Mouse (Mus musculus) neural tube, embryonic 13.5 days (tissue): Measurements from ENCODE around the gene Ccdc47. TPM values are rescaled to one million over a fixed set of nuclear protein-coding genes. Genes with fewer than 3 reads are reported as not detected.

ENCODE experiments used
- ATAC-seq: fragments of 200-750 bp; cut with Nextera tagmentation; 2 replicates; pipeline ENCODE4 v1.8.0; 2017; ENCODE audit warnings: low read depth, mild to moderate bottlenecking, moderate TSS enrichment, moderate library complexity
- H3K27ac ChIP-seq: fragments of 300-500 bp; sonication (generic); replicated peaks from 2 replicates; pipeline ENCODE4 v1.5.1; 2015; ENCODE audit warnings: moderate library complexity, mild to moderate bottlenecking, inconsistent platforms
- H3K27me3 ChIP-seq: fragments of 300-500 bp; sonication (generic); 2 replicates; pipeline ENCODE4 v1.6.1; 2015; ENCODE audit warnings: mild to moderate bottlenecking, inconsistent platforms
- H3K36me3 ChIP-seq: fragments of 300-500 bp; sonication (generic); 2 replicates; pipeline ENCODE4 v1.6.1; 2015; ENCODE audit warnings: mild to moderate bottlenecking, inconsistent platforms
- H3K4me1 ChIP-seq: fragments of 300-500 bp; sonication (generic); replicated peaks from 2 replicates; pipeline ENCODE4 v1.6.1; 2015; ENCODE audit warnings: inconsistent platforms
- H3K4me2 ChIP-seq: fragments of 300-500 bp; sonication (generic); 2 replicates; pipeline ENCODE4 v1.6.1; 2015; ENCODE audit warnings: inconsistent platforms, mild to moderate bottlenecking, moderate library complexity
- H3K4me3 ChIP-seq: fragments of 300-500 bp; sonication (generic); 2 replicates; pipeline ENCODE4 v1.5.1; 2015; ENCODE audit warnings: mild to moderate bottlenecking, inconsistent platforms
- H3K9ac ChIP-seq: fragments of 300-500 bp; sonication (generic); 2 replicates; pipeline ENCODE4 v1.6.1; 2015; ENCODE audit warnings: moderate library complexity, mild to moderate bottlenecking, inconsistent platforms
- H3K9me3 ChIP-seq: fragments of 300-500 bp; sonication (generic); 2 replicates; pipeline ENCODE4 v1.6.1; 2016; ENCODE audit warnings: inconsistent platforms
- WGBS: fragments of 180-500 bp; shearing (Covaris S2); methylation state at CpG from one replicate; pipeline ENCODE4 v1.1.7; 2015; 5-methylcytosine and 5-hydroxymethylcytosine counted together
- polyA plus RNA-seq: library from polyadenylated mRNA; unstranded; fragments of >200 nt; fragmentation: Nextera tagmentation; extraction: Ambion mirVana; gene quantifications from 2 replicates; pipeline ENCODE4 v1.2.1, GENCODE M21; 2015

The Ccdc47 gene
- polyA plus RNA-seq, 1 experiment from 2014 or later = 96.7 TPM

DNA sequence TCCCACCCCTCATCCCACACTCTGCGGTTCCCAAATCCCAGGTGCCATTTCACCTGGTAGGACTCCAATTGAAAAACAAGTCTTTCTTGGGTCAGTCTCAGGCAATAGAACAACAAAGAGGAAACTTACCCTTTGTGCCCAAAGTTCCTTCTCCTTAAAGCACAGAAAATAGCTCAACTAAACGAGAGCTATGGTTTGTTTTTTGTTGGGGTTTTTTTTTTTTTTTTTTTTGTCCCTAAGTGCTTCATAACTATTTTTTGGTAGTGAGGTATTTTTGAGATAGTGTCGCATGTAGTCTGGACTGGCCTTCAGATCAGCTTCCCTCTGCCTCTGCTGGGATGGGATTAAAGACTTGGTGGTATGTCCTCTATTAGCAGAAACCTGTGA is 22.0 kb downstream of the Ccdc47 start:
- Histone ChIP-seq H3K36me3 (peaks cover 32% of the 10 kb centered on the region), H3K4me3 (peak overlapping the region; percentile 77), H3K9ac (peak overlapping the region; percentile 70), H3K9me3 (no peaks in the 10 kb centered on the region), H3K4me2 (peak overlapping the region; percentile 75), H3K4me1 (peaks cover 15% of the 10 kb centered on the region), H3K27ac (peak overlapping the region; percentile 89), H3K27me3 (no peaks in the 10 kb centered on the region)
- 40% methylated on average over 3 of the region's 3 CpGs for WGBS
- no peak for ATAC-seq

DNA sequence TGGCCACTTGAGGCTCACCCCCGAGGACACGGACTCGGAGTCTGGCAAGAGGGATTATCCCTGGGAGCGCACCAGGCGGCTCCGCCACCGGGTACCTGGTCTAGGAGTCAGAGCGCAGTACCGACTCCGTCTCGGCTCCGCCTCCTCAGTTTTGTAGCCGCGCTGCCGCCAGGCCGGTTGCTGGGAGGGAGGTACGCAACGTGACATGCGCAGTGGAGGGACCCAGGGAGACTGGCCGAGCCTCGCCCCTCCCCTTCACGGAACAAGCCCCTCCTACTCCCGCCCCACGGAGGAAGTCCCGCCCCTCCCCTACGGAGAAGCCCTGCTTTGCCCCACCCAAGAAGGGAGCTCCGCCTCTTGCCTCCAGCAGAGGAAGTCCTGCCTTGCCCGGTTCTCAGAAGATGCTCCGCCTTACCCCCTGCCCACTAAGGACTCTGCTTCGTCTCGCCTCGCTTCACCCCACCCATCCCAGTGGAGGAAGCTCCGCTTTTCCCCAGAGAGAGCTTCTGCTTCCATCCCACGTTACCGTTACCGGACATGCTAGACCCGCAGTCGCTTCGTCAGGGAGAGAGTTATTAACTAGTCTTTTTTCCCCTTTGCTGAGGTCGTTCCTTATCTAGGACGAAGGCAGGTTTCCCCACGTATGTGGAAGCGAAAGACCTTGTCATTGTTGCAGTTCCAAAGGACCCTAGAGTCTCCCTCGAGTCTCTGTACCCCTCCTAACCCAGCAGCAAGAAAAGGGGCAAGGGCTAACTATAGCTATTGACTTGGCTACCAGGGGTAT is 22.6 kb downstream of the Ccdc47 start:
- Histone ChIP-seq H3K27me3 (no peaks in the 10 kb centered on the region), H3K4me1 (peaks cover 15% of the 10 kb centered on the region), H3K36me3 (peaks cover 27% of the 10 kb centered on the region), H3K4me2 (peak overlapping the region; percentile 75), H3K9ac (peak overlapping the region; percentile 82), H3K27ac (peak overlapping the region; percentile 89), H3K4me3 (peak overlapping the region; percentile 77), H3K9me3 (no peaks in the 10 kb centered on the region)
- WGBS = 0% methylated on average over 44 of the region's 44 CpGs
- peak; percentile 96 for ATAC-seq

DNA sequence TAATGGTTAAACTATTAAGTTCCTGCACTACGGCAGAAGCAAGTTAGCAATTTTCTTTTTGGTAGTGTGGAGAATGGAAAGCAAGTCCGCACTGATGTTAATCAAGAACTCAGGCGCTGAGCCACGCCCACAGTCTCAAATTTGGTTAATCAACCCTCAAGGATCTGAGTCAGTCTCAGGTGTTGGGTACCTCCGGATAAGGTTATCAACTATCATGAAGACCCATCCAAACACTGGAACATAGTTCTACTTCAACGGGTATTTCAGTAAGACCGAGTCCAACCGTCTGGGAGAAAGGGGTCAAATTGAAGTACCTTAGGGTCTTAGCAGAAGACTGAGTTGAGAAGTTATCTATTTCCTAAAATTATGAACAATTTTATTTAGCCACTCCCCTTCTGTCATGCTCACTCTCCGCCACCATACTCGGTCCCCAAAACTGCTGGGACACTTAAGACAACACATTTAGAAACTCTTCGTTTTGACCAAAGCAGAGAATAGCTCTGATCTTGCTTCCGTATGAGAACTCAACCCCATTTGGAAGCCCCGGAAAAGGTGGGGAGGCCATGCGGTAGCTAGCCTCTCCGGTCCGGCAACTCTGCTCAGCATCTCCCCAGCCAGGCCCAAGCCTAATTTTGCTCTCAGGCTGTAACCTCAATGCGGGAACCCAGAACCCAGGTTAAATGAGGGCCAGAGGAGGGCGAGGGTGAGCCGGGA is 23.3 kb downstream of the Ccdc47 start:
- 12% methylated on average over 19 of the region's 19 CpGs for WGBS
- peak overlapping the region; percentile 89 for H3K27ac ChIP-seq
- H3K4me2 ChIP-seq = peak overlapping the region; percentile 75
- H3K4me3 ChIP-seq = peak overlapping the region; percentile 77
- no peaks in the 10 kb centered on the region for H3K27me3 ChIP-seq
- peaks cover 20% of the 10 kb centered on the region for H3K36me3 ChIP-seq
- peak; percentile 10 for ATAC-seq
- peaks cover 15% of the 10 kb centered on the region for H3K4me1 ChIP-seq
- peak overlapping the region; percentile 82 for H3K9ac ChIP-seq
- H3K9me3 ChIP-seq = no peaks in the 10 kb centered on the region

DNA sequence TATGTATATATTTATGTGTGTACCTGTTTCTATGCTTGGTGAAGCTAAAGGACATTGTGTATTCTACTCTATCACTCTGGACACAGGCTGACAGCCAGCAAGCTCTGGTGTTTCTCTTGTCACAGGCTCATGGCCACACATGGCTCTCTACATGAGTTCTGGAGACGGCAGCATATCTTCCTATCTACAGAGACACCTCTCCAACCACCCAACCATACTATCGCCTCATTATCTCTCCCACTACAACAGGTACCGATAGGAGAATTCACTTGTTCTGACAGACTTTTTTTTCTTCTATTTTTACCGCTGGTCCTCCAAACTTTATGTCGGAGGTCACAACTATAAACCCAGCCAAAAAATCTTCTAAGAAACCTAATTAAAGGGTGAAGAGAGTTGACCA is 23.9 kb downstream of the Ccdc47 start:
- H3K4me3 ChIP-seq = peak overlapping the region; percentile 77
- ATAC-seq = no peak

DNA sequence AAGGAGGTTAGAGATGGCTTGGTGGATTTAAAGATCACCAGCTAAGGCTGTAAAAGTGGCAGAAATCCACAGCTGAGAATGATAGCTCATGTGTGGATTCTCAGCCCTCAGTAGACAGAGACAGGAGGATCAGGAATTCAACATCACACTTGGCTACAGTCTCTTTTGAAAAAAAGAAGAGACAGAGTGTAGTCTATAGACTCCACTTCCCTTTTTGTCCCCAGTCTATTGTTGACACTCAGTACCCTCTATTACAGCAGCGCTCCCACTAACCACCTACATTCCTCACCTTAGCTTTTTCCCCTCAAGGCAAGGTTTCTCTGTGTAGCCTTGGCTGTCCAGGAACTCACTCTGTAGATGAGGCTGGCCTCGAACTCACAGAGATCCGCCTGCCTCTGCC is 24.4 kb downstream of the Ccdc47 start:
- H3K4me2 ChIP-seq = no peak overlapping the region

More for the DNA sequence above, 23.9 kb downstream of the Ccdc47 start:
- no peaks in the 10 kb centered on the region for H3K9me3 ChIP-seq
- H3K4me2 ChIP-seq = peak overlapping the region; percentile 75
- no peak overlapping the region for H3K27ac ChIP-seq
- H3K36me3 ChIP-seq = peaks cover 14% of the 10 kb centered on the region
- no peaks in the 10 kb centered on the region for H3K27me3 ChIP-seq
- 89% methylated on average over 5 of the region's 5 CpGs for WGBS
- H3K9ac ChIP-seq = peak overlapping the region; percentile 82
- peaks cover 15% of the 10 kb centered on the region for H3K4me1 ChIP-seq

DNA sequence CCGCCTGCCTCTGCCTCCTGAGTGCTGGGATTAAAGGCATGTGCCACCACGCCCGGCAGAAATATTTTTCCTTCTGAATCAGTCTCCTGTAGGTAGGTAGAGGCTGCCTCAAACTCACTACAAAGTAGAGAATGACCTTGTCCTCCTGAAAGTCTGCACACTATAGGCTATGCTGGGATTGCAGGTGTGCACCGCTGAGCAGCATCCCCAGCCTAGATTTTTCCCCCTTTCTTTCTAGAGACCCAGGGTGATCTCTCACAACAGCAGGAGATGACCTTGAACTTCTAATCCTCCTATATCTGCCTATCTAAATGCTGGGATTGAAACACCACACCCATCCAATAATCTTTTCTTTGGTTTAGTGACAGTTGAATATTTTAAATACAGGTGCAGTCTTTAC is 28.8 kb downstream of the Ccdc47 start:
- ATAC-seq = no peak
- H3K27me3 ChIP-seq = no peaks in the 10 kb centered on the region
- no peak overlapping the region for H3K4me3 ChIP-seq
- no peak overlapping the region for H3K4me2 ChIP-seq
- H3K4me1 ChIP-seq = peaks cover 2% of the 10 kb centered on the region
- peaks cover 15% of the 10 kb centered on the region for H3K36me3 ChIP-seq
- WGBS = 97% methylated on average over 4 of the region's 4 CpGs
- no peaks in the 10 kb centered on the region for H3K9me3 ChIP-seq
- H3K9ac ChIP-seq = no peak overlapping the region
- H3K27ac ChIP-seq = no peak overlapping the region

More for the DNA sequence above, 24.4 kb downstream of the Ccdc47 start:
- Histone ChIP-seq H3K36me3 (peaks cover 9% of the 10 kb centered on the region; the same call in 1 of the 2 replicates), H3K4me3 (no peak overlapping the region), H3K9ac (no peak overlapping the region), H3K27ac (no peak overlapping the region), H3K9me3 (no peaks in the 10 kb centered on the region), H3K4me1 (peaks cover 15% of the 10 kb centered on the region), H3K27me3 (no peaks in the 10 kb centered on the region)
- ATAC-seq = no peak
- WGBS = 96% methylated on average over 3 of the region's 3 CpGs

DNA sequence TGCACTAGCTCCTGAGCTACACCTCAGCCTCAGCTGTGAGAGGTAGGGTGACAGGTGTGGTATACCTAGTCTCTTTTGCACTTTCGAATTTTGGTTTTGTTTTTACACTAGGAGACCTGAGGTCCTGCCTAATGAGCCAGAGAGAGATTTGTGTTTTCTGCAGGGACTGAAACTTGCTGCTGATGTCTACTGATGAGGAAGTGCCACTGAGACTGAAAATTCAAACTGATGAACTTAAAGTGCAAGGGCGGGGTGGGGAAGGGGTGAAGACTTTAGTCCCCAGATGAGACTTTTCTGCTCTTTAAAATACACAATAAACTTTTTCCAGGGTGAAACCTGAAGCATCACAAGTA is 35.7 kb downstream of the Ccdc47 start:
- WGBS = 88% methylated on average over 2 of the region's 2 CpGs
- no peak overlapping the region for H3K27ac ChIP-seq
- H3K9ac ChIP-seq = no peak overlapping the region
- H3K4me1 ChIP-seq = no peaks in the 10 kb centered on the region
- H3K4me3 ChIP-seq = no peak overlapping the region
- no peaks in the 10 kb centered on the region for H3K27me3 ChIP-seq
- no peak for ATAC-seq
- H3K9me3 ChIP-seq = no peaks in the 10 kb centered on the region
- peaks cover 30% of the 10 kb centered on the region for H3K36me3 ChIP-seq
- H3K4me2 ChIP-seq = no peak overlapping the region

DNA sequence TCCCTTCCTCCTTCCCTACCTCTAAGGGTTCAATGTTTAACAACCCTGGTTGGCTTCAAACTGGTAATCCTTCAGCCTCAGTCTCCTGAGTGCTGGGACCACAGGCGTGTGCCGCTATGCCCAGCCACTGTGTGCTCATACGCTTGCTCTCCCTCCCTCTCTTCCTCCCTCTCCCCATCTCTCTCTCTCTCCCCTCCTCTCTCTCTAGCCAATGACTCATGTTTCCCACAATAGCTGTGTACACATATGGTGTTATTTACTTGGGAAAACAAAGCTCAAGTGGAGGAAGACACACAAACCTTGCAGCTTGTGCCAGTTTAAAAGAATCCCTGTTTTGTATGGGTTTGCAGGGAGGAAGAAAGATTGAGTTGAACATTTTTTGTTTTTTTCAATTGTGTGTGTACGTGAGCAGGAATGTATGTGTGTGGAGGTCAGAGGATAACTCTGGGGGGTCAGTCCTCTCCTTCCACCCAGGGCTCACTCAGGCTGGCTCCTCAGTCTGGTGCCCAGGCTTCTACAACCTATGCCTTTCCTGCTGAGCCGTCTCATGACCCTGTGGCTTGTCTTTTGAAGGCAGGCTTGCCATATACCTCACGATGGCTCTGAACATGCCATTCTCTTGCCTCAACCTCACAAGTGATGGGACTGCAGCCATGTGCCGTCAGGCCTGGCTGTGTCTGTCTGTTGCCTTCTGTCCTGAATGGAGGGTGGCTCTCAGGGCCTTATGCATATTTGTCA is 36.3 kb downstream of the Ccdc47 start:
- Histone ChIP-seq H3K4me3 (no peak overlapping the region), H3K9me3 (no peaks in the 10 kb centered on the region), H3K4me2 (no peak overlapping the region), H3K27me3 (no peaks in the 10 kb centered on the region), H3K36me3 (peaks cover 30% of the 10 kb centered on the region), H3K27ac (no peak overlapping the region), H3K9ac (no peak overlapping the region), H3K4me1 (no peaks in the 10 kb centered on the region)
- ATAC-seq = no peak
- WGBS = 80% methylated on average over 7 of the region's 7 CpGs

DNA sequence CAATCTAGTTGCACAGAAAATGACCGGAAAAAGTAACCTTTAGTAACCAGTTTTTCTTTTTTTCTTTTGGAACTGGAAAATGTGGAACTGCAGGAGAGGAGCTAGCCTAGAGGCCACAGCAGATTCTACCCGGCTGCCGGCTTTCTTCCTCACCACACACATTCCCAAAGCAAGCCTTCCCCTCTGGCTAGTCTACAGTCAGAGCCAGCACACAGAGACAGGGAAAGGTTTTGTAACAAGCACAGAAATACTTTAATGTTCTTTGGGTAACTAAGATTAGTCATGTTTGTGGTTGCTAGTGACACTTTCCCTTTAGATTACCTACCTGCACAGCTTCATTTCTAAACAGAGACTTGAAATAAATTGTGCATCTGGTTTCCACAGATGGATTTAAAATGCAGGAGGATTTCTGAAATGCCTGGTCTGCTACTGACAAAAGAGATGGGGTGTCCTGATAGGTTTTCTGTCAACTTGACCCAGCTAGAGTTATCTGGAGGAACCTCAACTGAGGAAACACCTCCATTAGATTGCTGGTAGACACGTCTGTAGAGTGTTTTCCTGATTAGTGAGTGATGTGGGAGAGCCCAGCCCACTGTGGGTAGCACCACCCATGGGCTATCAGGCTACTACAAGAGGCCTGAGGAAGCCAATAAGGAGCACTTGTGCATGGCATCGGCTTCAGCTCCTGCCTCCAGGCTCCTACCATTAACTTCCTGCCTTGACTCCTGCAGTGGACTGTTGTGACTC is 37.9 kb downstream of the Ccdc47 start:
- Histone ChIP-seq H3K27ac (no peak overlapping the region), H3K27me3 (no peaks in the 10 kb centered on the region), H3K9me3 (no peaks in the 10 kb centered on the region), H3K4me1 (no peaks in the 10 kb centered on the region), H3K36me3 (peaks cover 28% of the 10 kb centered on the region), H3K4me3 (no peak overlapping the region), H3K4me2 (no peak overlapping the region), H3K9ac (no peak overlapping the region)
- ATAC-seq = no peak
- 80% methylated on average over 5 of the region's 5 CpGs for WGBS

DNA sequence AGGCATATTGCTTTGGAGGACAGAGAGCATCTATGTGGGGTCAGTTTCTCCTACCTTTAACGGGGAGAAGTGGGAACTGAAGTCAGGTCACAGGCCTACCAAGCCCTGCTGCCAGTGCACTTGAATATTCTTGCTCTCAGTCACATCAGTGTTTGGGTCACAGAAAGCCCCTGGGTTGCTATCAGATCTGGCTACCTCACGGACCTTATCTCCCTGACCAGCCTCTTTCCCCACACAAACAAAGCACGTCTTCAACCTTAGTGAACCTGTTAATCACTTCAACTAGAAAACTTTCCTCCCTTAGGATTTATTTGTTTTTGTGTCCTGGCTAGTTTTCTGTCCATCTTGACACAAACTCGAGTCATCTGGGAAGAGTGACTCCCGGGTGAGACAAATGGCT is 39.8 kb downstream of the Ccdc47 start:
- Histone ChIP-seq H3K9me3 (no peaks in the 10 kb centered on the region), H3K27me3 (no peaks in the 10 kb centered on the region), H3K36me3 (peaks cover 27% of the 10 kb centered on the region), H3K27ac (no peak overlapping the region), H3K4me1 (no peaks in the 10 kb centered on the region), H3K4me2 (no peak overlapping the region), H3K9ac (no peak overlapping the region), H3K4me3 (no peak overlapping the region)
- no peak for ATAC-seq
- 89% methylated on average over 5 of the region's 5 CpGs for WGBS

DNA sequence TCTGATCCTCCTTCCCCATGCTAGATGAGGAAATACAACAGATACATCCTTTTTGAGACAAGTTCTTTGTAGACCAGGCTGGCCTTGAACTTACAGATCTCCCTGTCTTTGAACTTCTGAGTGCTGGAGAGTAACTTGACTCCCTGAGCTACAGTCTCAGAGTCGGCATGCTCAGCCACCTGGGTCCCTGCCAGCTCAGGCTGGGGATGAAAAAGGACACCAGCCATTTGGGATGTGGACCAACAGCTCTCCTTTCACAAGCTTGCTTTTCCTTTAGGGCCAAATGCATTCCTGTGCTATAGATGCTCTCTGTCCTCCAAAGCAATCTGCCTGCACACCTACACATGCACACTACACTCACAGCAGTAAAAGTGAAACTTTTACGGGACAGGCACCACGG is 41.1 kb downstream of the Ccdc47 start:
- Histone ChIP-seq H3K4me1 (no peaks in the 10 kb centered on the region), H3K36me3 (peaks cover 31% of the 10 kb centered on the region), H3K9ac (no peak overlapping the region), H3K9me3 (no peaks in the 10 kb centered on the region), H3K4me2 (no peak overlapping the region), H3K27me3 (no peaks in the 10 kb centered on the region), H3K4me3 (no peak overlapping the region), H3K27ac (no peak overlapping the region)
- ATAC-seq = no peak
- 79% methylated on average over 3 of the region's 3 CpGs for WGBS
